Mouse (Mus musculus) retina, postnatal 7 days (tissue): ENCODE results near the gene Nat8f1.
A peak's percentile ranks its signal among the peaks of the same experiment; 100 is the strongest.
"Not testable (repeated sequence)": the region's sequence is repeated elsewhere in the genome, so short reads cannot be mapped to it uniquely, and the experiment has no call there.

Experiments
- DNase-seq: peaks from one replicate; pipeline ENCODE4 v3.0.0-alpha.2; 2012; ENCODE audit warnings: low read depth, low spot score

The Nat8f1 gene

DNA sequence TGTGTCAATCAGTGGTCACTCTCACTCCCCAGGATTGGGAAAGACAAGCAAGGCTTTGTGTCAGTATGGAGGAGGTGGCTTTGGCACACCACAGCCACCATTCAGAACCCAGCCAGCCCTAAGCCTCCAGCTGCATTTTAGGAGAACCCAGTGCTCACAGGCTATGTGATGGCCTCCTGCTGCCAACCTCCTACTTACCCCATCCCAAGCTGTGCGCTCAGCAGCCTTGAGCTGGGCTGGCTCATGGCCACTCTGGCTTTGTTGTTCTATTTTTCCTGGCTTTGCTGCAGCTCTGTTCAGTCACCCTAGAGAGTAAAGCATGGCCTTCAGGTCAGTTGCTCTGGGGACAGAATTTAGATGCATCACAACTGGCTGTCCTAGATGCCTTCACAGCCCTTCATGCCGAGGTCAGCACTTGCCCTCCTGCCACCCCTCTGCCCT lies 8.6 kb downstream of the Nat8f1 start:
- not testable (repeated sequence) for DNase-seq

GRCm38 (mm10) chr6:85904642-85905061 lies 10.8 kb downstream of the Nat8f1 start, which contains the start of gene Nat8f4:
Gene Nat8f4 (minus strand): TSS chr6:85904884.
- DNase-seq: peak; percentile 30

DNA sequence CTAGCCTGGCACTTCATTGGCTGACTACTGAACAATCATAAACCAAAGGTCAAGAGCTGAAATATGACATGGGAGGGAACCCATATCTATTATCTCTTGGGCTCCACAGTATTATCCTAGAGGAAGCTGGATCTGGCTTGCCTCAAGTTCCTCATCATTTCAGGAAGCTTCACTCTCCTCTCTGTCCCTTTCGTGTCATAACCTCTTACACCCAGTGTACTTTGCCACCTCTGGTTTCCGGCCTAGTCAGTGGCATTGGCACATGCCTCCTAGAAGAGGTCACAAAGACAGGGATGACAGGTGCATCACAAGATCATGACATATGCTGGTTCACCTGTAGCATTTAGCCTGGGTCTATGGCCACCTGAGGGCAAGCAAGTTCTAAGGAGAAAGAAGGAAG lies 13.2 kb downstream of the Nat8f1 start:
- no peak for DNase-seq

DNA sequence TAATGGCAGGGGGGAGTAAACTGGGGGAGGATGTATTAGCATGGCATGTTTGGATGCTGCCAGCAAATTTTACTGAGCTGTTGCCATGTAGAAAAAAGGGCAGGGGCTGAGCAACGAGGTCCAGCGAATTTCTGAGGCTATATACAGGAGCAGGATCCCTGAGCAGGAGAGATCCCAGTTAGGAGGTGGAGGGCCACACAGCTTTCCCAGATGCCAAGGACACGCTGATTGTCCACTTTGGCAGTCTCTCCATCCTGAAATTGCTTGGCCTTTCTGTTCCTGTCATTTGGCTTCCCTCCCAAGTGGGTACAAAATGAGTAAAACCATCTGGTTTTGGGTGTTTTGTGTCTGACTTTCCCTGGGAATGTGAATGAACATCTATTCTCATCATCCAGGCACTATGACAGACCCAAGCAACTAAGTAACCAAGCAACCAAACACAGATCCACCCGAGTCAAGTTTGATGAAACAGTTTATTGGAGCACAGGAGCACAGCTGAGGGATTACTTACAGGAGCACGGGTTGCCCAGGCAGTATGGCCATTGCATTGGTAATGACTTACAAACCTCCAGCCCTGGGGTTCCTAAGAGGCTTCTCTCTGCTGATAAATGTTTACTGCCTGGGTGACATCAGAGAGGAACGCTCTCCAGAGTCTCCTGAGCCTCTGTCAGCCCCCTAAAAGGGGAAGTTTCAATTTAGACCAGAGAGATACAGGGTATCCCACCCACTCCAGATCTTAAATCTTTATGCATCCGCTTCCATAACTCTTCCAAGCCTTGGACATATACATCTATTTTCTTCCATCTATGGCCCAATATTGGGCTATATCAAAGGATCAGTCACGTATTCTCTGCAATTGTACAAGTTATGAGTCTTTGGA lies 16.7 kb downstream of the Nat8f1 start:
- DNase-seq: not testable (repeated sequence)

- not testable (repeated sequence) for DNase-seq
These were observed 20.3 kb downstream of the Nat8f1 start for GRCm38 (mm10) chr6:85895061-85895648.

DNA sequence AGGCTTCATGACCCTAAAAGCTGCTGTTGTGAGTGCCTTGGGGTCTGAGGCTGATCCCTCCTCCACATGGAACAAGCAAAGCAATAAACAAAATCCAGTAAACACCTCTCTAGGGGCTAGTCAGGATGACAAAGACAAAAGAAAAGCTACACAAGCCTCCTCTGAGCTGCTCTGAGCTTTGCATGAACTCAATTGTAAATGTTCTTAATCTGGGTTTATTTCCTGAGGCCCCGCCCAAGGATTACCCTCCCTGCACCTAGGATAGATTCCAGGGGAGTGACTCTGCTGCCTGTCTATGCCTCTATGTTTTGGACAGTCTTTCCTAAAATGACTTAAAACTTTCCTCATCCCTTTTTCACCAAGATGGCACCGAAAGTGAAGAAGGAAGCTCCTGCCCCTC lies 26.5 kb downstream of the Nat8f1 start:
- no peak for DNase-seq

GRCm38 (mm10) chr6:85884311-85884710 lies 31.2 kb downstream of the Nat8f1 start:
- no peak for DNase-seq

DNA sequence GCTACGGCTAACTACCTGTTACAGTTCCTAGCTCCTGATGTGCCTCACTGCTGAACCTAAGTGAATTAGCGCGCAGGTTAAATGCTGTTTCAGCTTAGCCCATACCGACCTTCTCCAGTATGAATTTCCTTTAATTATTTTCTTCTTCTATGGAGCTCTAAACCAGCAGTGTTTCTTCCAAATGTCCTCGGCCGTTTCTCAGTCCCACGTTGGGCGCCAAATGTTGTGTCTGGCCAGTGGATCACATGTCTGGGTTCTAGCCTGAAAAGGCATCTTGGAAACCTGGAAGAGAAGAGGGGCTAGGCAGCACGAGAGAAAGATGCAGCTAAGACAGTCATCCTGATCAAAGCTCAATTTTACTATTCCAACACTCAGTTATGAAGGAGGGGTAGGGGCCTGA lies 32.2 kb downstream of the Nat8f1 start:
- DNase-seq: not testable (repeated sequence)

- DNase-seq: not testable (repeated sequence)
These were observed 46.5 kb downstream of the Nat8f1 start, which contains the start of gene Nat8f2 for GRCm38 (mm10) chr6:85869006-85869405. Gene Nat8f2 (minus strand): TSS chr6:85869158.

DNA sequence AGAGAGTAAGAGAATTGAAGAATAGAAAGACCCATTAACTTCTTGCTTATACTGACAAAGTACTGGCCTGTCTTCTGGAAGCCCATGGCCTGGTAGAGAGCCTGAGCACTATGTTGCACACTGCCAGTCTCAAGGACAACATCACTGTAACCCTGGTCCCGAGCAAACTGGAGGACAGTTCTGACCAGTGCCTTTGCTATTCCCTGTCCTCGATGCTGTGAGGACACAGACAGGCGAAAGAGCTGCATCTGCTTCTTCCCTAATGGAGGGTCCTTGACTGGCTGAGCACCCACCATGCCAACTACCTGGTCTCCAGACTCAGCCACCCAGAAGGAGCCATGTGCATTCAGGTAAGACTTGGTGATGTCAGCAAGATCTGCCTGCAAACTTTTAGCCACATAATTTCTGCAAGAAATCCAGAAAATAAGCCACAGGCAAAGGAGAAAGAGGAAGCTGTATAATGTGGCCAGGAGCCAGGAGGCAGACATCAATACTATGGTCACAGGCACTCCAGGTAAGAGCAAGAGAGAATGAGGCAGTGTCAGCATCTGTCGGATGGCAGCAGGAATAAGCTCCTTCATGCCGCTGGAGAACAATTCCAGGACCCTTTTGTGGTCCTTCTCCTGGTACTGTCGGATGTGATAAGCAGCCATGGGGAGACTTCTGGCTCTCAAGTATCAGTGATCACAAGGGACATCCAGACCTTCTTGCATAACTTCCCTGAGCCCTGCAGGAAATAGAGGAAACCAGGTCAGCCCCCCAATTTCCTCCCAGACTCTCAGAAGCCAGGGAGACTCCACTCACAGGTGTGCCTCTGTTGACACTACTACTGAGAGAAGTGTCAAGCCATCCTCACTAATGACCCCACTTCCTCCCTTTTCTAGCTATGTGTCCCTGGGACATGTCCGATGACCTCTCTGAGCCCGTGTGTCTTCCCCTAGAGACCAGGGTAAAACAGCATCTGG lies 47.5 kb downstream of the Nat8f1 start:
- DNase-seq: no peak

GRCm38 (mm10) chr6:85866995-85867394 lies 48.5 kb downstream of the Nat8f1 start:
- DNase-seq: not testable (repeated sequence)

DNA sequence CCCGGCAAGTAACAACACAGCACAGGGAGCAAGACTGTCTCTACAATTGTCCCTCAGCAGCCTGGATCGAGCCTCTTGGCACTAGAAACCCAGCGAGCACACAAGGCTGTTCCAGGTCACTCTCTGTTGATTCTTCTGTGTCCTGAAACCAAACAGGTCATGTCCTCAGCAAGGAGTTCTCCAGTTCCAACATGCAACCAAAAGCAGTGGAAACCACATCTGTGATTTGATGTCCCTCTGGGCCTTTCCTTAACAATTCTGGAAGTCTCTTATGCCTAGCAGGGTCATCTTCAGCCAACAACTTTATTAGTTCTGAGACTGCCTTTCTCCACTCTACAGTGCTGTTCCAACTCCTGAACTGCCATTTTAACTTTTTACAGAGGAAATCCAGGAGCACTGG lies 49.3 kb downstream of the Nat8f1 start:
- DNase-seq: not testable (repeated sequence)

DNA sequence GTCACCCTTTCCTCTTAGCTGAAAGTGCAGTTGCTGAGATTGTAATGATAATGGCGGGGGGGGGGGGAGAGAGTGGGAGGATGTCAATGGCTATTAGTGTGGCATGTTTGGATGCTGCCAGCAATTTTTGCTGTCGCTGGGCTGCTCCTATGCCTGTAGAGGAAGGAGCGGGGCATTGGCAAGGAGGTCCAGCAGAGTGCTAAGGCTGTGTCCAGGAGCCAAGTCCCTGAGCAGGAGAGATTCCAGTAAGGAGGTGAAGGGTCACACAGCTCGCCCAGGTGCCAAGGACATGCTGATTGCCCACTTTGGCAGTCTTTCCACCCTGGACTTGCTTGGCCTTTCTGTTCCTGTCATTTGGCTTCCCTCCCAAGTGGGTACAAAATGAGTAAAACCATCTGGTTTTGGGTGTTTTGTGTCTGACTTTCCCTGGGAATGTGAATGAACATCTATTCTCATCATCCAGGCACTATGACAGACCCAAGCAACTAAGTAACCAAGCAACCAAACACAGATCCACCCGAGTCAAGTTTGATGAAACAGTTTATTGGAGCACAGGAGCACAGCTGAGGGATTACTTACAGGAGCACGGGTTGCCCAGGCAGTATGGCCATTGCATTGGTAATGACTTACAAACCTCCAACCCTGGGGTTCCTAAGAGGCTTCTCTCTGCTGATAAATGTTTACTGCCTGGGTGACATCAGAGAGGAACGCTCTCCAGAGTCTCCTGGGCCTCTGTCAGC lies 50.4 kb downstream of the Nat8f1 start:
- DNase-seq: not testable (repeated sequence)

DNA sequence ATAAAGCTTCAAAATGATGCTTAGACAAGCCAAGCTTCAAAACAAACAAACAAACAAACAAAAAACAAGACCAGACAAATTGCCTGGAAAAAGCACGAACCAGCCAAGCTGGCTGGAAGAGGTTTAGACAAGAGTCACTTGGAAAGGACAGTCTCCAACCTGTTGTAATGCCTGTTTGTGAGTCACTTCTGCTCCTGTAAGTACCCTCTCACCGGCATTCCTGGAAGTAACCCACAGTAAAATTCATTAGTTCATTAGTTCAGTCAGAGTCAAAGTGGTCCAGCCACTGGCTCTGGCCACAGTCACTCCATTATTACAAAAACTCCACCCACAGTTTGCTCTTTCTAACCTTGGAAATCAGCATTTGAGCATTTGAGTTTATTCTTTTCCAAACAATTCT lies 51.6 kb downstream of the Nat8f1 start:
- DNase-seq: no peak

DNA sequence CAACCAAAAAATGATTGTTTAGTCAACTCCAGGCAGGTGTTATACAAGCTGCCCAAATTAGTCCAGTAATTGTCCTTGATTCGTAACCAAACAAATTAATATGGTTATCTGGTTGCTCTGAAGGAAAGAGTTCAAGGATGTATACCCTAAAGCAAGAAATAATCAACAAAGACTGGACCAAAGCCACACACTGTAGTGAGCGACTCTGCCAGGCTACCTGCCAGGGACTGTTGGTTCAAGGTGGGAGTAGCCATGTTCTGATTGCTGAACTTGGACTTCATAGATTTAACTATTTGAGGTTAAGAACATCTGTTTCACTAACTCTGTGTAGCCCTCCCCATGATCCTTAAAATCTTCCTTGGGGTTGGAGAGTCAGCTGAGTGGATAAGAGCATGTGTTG lies 52.4 kb downstream of the Nat8f1 start:
- no peak for DNase-seq

DNA sequence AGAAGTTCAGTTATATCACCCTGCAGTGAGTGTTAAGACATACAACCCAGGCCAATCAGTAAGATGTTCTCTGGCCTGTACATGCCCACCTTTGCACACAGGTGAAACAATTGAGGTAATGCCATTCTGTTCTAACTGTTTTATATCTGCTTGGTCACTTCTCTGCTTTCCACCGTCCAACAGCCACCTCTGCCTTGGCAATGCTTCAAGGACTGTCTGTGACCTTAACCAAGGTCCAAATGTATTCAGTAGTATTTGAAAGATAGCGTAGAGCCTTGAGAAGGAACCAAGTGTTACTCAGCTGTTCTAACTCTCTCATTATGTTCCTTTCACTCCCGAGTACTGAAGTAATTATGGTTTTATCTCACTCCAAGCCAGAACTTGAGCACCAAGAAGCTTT lies 52.9 kb downstream of the Nat8f1 start:
- DNase-seq: no peak

- DNase-seq: no peak
These were observed 54.2 kb downstream of the Nat8f1 start for GRCm38 (mm10) chr6:85861247-85861646.
